Mouse (Mus musculus): ENCODE data around the gene Pld6.

GRCm38 (mm10) chr11:59737250-59737649 lies 50.2 kb downstream of the Pld6 start:
- TF ChIP-seq CTCF (IDR thresholded peaks at IDR 0.05; ENCODE audit: extremely low read depth, insufficient read length, insufficient replicate concordance, low read depth, low read length), result no peak
- no peak for TF ChIP-seq POLR2A (IDR thresholded peaks at IDR 0.05; ENCODE audit: low read depth, low read length)

Measured in small intestine, adult 2 months (tissue).